Mouse (Mus musculus) small intestine, adult 2 months (tissue): ENCODE results near the gene Smim6. TPM values are rescaled to one million over a fixed set of nuclear protein-coding genes. Genes with fewer than 3 reads are reported as not detected.

Source experiments
- H3K27ac ChIP-seq: fragments of 200-500 bp; 2 replicates; pipeline ENCODE4 v1.5.1; 2012; ENCODE audit warnings: low read depth, low read length, control low read depth, inconsistent platforms; ENCODE audit not compliant: insufficient read depth
- H3K27me3 ChIP-seq: fragments of 200-500 bp; 2 replicates; pipeline ENCODE4 v1.6.1; 2012; ENCODE audit warnings: mild to moderate bottlenecking, moderate library complexity, low read length, inconsistent platforms; ENCODE audit not compliant: control insufficient read depth, insufficient read depth
- H3K36me3 ChIP-seq: fragments of 200-500 bp; 2 replicates; pipeline ENCODE4 v1.6.1; 2012; ENCODE audit warnings: mild to moderate bottlenecking, low read length, control low read depth, inconsistent platforms; ENCODE audit not compliant: control insufficient read depth, insufficient read depth
- H3K4me1 ChIP-seq: fragments of 200-500 bp; 2 replicates; pipeline ENCODE4 v1.6.1; 2012; ENCODE audit warnings: low read length, inconsistent platforms, mixed read lengths; ENCODE audit not compliant: control insufficient read depth, insufficient read depth, insufficient read length
- H3K4me3 ChIP-seq: fragments of 200-500 bp; 2 replicates; pipeline ENCODE4 v1.5.1; 2012; ENCODE audit warnings: low read depth, mild to moderate bottlenecking, control low read depth, inconsistent platforms, low read length, moderate library complexity
- CTCF ChIP-seq: fragments of 200-500 bp; IDR thresholded peaks from 2 replicates; pipeline ENCODE4 v1.5.1; 2012; ENCODE audit warnings: low read depth, mild to moderate bottlenecking, control low read depth, inconsistent platforms, low read length, moderate library complexity, mixed read lengths; ENCODE audit not compliant: insufficient replicate concordance, insufficient read length; ENCODE audit errors: extremely low read depth
- POLR2A ChIP-seq: fragments of 200-500 bp; IDR thresholded peaks from 2 replicates; pipeline ENCODE4 v1.6.1; 2012; ENCODE audit warnings: low read depth, mild to moderate bottlenecking, control low read depth, inconsistent platforms, low read length, moderate library complexity
- WGBS: fragments of 180-500 bp; shearing (Covaris S2); methylation state at CpG from one replicate; pipeline ENCODE4 v1.1.7; 2018; 5-methylcytosine and 5-hydroxymethylcytosine counted together
- polyA plus RNA-seq: library from polyadenylated mRNA; depleted of rRNA; stranded (reverse); fragments of >200 nt; gene quantifications from 2 replicates; pipeline ENCODE4 v1.2.3, GENCODE M21; 2012

Smim6 gene
- polyA plus RNA-seq, 1 experiment: 8.8 TPM

GRCm38 (mm10) chr11:115920110-115920818 is 8.4 kb downstream of the Smim6 start:
- no peak for TF ChIP-seq POLR2A
- peak; percentile 17; the same call in 1 of the 2 replicates for TF ChIP-seq CTCF
- peaks cover 38% of the 10 kb centered on the region for H3K36me3 ChIP-seq
- H3K4me1 ChIP-seq: peaks cover under 1% of the 10 kb centered on the region; the same call in 1 of the 2 replicates
- no peaks in the 10 kb centered on the region for H3K27me3 ChIP-seq
- 27% methylated on average over 6 of the region's 6 CpGs for WGBS
- no peak overlapping the region for H3K4me3 ChIP-seq
- H3K27ac ChIP-seq: no peak overlapping the region

GRCm38 (mm10) chr11:115921986-115922385 is 10.2 kb downstream of the Smim6 start:
- Histone ChIP-seq H3K4me3 (no peak overlapping the region), H3K27ac (no peak overlapping the region), H3K27me3 (no peaks in the 10 kb centered on the region), H3K4me1 (peaks cover 3% of the 10 kb centered on the region; the same call in 1 of the 2 replicates), H3K36me3 (peaks cover 31% of the 10 kb centered on the region)
- TF ChIP-seq CTCF: no peak
- no peak for TF ChIP-seq POLR2A
- WGBS: 97% methylated on average over 1 of the region's 1 CpGs

- TF ChIP-seq CTCF (no peak), POLR2A (no peak)
- Histone ChIP-seq H3K4me3 (no peak overlapping the region), H3K27me3 (no peaks in the 10 kb centered on the region), H3K36me3 (peaks cover 24% of the 10 kb centered on the region), H3K4me1 (peaks cover 6% of the 10 kb centered on the region; the same call in 1 of the 2 replicates), H3K27ac (no peak overlapping the region)
- 87% methylated on average over 8 of the region's 8 CpGs for WGBS
These were observed 17.2 kb downstream of the Smim6 start for GRCm38 (mm10) chr11:115929031-115929430.

GRCm38 (mm10) chr11:115929818-115930217 is 18.0 kb downstream of the Smim6 start:
- H3K4me1 ChIP-seq: peaks cover 6% of the 10 kb centered on the region; the same call in 1 of the 2 replicates
- TF ChIP-seq CTCF (no peak), POLR2A (no peak)
- H3K27ac ChIP-seq: no peak overlapping the region
- no peak overlapping the region for H3K4me3 ChIP-seq
- WGBS: 63% methylated on average over 3 of the region's 3 CpGs
- H3K36me3 ChIP-seq: peaks cover 22% of the 10 kb centered on the region
- no peaks in the 10 kb centered on the region for H3K27me3 ChIP-seq

- Histone ChIP-seq H3K27ac (no peak overlapping the region), H3K36me3 (peaks cover 28% of the 10 kb centered on the region), H3K4me1 (peaks cover 3% of the 10 kb centered on the region; the same call in 1 of the 2 replicates), H3K4me3 (no peak overlapping the region), H3K27me3 (no peaks in the 10 kb centered on the region)
- no peak for TF ChIP-seq POLR2A
- no peak for TF ChIP-seq CTCF
- WGBS: 64% methylated on average over 3 of the region's 3 CpGs
These were observed 19.4 kb downstream of the Smim6 start for GRCm38 (mm10) chr11:115931235-115931634.

- peaks cover 26% of the 10 kb centered on the region for H3K36me3 ChIP-seq
- no peak for TF ChIP-seq CTCF
- TF ChIP-seq POLR2A: peak; percentile 31
- H3K4me1 ChIP-seq: peaks cover 3% of the 10 kb centered on the region; the same call in 1 of the 2 replicates
- H3K27me3 ChIP-seq: no peaks in the 10 kb centered on the region
- peak within 1 kb of the TSS; percentile 94 for H3K4me3 ChIP-seq
- H3K27ac ChIP-seq: no peak within 1 kb of the TSS
- WGBS: under 1% methylated on average over 28 of the region's 28 CpGs
These were observed 21.4 kb downstream of the Smim6 start, which contains the start of the genes Sap30bp and Recql5 for GRCm38 (mm10) chr11:115933108-115933746. Gene Sap30bp (plus strand): TSS chr11:115933282. Gene Recql5 (minus strand): TSS chr11:115933477.

GRCm38 (mm10) chr11:115933747-115934110 is 21.9 kb downstream of the Smim6 start:
- under 1% methylated on average over 16 of the region's 16 CpGs for WGBS
- H3K4me3 ChIP-seq: peak overlapping the region; percentile 94
- H3K4me1 ChIP-seq: peaks cover 3% of the 10 kb centered on the region; the same call in 1 of the 2 replicates
- TF ChIP-seq CTCF (no peak), POLR2A (no peak)
- no peaks in the 10 kb centered on the region for H3K27me3 ChIP-seq
- no peak overlapping the region for H3K27ac ChIP-seq
- H3K36me3 ChIP-seq: peaks cover 26% of the 10 kb centered on the region
